Mouse (Mus musculus): ENCODE measurements at regions not wholly inside any gene's neighbourhood (a gene's known extent, or its start where the extent isn't known, plus 50 kb on each side); places are given as distances from the start of the nearest gene placed in this dataset.
"Not testable (repeated sequence)": the region's sequence is repeated elsewhere in the genome, so short reads cannot be mapped to it uniquely, and the experiment has no call there.

DNA sequence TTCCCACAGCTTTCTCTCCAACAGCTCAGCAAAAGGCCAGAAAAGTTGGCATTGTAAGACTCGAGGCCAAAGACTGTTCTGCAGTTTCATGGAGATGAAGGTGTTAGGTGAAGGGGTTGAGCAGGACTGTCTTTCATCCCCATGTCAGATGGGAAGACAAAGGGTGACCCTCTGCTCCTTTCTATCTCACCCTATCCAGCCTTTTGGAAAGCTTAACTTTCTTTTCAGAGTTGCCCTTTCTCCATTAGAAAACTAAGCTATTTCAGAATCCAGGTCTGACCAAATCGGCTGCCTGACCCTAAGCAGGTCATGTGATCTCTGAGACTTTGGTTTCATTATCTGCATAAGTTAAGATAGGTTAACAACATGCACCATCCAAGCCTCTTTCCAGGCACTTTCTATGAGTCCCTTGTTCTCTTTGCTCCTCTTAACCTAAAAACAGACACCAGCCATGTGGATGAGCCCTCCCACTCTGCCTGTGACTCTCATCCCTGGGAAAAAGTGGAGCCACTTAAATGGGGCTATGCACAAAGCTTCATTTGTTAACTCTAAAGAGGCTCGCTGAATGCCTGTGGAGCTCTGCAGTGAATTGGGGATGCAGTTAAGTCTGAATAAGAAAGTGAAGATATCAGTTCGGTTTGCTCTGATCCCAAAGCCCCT is 450.9 kb downstream of the Tns1 start:
- no peak for DNase-seq (ENCODE audit: extremely low read depth, insufficient read length, low spot score)

GRCm38 (mm10) chr1:73672239-73672638 is 452.0 kb downstream of the Tns1 start:
- DNase-seq (ENCODE audit: extremely low read depth, insufficient read length, low spot score) = no peak

GRCm38 (mm10) chr1:73668691-73669090 is 455.6 kb downstream of the Tns1 start:
- no peak for DNase-seq (ENCODE audit: extremely low read depth, insufficient read length, low spot score)

DNA sequence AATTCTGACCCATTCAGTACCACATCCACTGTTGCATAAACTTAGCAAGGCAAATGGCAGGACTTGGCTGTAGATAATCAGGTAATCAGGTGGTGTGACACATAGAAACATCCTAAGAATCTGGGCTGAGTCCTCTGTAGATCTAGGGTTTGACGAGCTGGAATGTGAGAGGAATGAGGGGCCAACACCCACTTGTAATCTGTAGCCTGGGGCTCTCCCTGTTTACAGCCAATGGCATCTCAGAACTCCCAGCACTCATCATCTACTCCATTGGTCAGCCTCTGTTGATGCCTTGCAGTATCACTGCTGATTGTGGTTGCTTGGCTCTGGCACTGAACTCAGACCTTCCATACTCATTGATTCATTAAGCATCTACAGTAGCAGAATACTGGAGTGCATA is 460.7 kb downstream of the Tns1 start:
- no peak for DNase-seq (ENCODE audit: extremely low read depth, insufficient read length, low spot score)

DNA sequence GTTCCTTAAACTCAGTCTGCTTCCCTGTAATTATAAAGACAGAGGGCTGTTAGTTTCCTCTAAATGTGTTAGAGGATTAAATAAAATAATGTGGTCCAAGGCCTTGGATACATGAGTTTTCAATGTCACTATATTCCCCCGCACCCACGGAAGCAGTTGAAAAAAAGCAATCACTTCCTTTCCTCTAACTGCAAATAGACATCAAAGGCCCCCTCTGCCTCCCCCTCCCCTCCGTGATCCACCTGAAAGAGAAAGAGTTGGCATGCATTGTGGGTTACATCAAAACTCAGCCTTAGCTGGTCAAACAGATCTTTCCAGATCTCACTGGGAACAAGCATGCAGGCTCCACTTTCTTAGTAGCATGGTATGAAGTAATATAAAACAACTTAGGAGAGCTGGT is 479.2 kb downstream of the Tns1 start:
- no peak for DNase-seq (ENCODE audit: extremely low read depth, insufficient read length, low spot score)

GRCm38 (mm10) chr1:73644394-73644793 is 479.9 kb downstream of the Tns1 start:
- no peak for DNase-seq (ENCODE audit: extremely low read depth, insufficient read length, low spot score)

DNA sequence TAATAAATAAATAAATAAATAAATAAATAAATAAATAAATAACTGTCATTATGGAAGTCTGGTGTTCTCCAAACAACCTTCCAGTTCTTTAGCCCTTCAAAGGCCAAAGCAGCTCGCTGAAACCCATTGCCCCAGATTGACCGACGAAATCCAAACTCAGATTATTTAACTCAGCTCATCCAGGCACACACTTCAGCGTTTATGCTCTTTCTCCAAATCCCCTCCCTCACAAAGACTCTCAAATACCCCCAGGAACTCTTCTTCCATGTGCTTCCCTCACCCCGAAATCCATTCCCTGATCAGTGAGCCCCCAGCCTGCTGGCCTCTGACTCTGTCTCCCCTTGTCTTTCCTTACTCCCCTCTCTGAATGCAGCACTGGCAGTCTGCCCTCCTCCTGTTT is 480.8 kb downstream of the Tns1 start:
- DNase-seq (ENCODE audit: extremely low read depth, insufficient read length, low spot score) = no peak

DNA sequence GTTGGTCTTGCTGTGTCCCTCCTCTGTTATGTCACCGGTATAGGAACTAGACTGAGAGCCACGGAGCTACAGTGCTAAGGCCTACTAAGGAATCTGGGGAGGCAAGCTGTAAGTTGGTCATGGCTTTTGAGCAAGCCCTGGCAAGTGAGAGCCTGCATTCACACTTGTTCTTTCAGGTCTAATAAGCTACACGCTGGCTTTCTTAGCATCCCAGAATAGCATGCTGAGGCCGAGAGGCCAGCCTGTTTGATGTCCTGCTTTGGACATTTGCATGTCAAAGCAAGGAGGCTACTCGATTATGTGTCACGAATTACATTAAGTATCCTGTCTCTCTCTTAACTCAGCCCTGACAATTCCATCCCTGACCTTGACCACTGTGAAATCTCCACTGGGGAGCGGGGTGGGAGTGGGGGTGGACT is 481.5 kb downstream of the Tns1 start:
- DNase-seq (ENCODE audit: extremely low read depth, insufficient read length, low spot score) = no peak

DNA sequence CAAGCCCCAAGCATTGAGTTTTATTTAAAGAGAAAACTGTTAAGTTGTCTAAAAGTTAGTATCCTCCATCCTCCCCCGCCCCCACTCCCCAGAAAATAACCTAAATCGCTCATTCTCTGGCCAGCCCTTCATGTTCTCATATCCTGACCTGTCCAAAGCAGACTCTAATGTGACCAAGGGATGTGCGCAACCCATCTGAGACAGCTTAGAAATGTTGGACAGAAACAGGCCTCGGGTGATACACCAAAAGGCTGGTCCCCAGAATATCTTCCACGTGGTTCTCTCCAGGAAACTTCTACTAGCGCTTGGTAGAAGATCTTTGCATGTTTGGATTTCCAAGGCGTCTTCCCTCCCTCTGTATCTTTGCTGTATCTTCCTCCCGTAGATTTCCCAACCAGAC is 482.8 kb downstream of the Tns1 start:
- DNase-seq (ENCODE audit: extremely low read depth, insufficient read length, low spot score) = no peak

DNA sequence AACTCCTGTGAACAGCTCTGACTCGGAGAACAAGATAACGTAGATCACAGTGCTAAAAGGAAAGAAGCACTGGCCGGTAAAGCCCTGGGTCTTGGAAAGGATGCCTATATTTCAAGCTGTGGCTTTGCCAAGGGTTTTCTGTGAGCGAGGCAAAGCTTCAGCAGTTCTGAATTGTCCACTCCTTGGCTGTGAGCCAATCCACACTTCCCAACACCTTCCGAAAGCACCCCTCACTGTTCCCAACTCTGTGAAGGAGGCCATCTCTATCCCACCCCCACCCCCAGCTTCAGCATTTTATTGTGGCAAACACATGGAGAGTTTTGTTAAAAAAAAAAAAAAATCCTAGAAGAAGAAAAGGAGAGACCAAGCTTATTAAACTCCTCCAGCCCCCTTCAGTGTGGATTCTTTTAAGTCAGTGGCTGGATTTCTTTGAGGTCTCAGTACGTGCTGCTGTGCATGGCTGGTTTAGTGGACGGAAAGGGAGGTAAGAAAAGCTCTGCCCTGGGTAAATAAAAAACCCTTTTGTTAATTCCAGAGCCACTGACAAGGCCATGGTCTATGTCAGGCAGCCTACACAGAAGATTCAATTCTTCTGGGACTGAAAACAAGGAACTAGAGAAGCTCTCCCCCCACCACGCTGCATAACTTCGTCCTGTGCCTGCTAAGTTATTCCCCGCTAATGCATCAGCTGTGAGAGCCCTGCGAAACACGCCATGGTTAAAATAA is 483.4 kb downstream of the Tns1 start:
- no peak for DNase-seq (ENCODE audit: extremely low read depth, insufficient read length, low spot score)

DNA sequence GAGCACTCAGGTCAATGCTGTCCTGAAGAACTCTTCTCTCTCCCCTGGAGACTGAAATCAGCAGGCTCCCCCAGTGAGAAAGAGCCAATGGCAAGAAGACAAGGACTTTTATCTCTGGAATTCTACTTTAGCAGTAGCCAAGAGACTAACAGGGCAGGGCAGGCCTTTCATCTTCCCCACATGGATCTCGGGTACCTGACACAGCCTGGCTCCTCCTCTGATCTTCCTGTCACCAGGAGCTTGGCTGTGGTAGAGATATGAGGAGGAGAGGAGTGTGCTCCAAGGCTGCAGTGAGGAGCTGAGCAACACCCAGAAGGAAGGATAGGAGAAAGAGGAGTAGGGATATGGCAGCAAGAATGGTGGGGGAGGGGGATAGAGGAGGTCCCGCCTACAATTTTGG is 488.5 kb downstream of the Tns1 start:
- DNase-seq (ENCODE audit: extremely low read depth, insufficient read length, low spot score) = no peak

DNA sequence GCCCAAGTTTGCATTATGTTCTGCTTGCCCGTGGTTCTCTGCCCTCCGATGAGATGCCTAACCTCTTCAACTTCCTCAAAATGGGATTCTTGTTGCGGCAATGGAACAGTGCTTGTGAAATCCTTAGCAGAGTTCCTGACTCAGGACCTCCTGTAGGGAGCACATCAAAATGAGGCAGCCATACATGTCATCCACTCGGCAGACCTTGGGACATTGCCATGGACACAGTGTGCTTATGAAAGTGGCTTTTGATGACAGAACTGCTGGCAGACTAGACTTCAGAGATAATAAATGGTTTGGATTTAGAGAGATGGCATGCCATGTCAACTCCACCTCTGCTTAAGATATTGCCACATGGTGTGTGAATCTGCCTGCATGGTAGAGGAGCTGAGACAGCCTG is 489.4 kb downstream of the Tns1 start:
- no peak for DNase-seq (ENCODE audit: extremely low read depth, insufficient read length, low spot score)

DNA sequence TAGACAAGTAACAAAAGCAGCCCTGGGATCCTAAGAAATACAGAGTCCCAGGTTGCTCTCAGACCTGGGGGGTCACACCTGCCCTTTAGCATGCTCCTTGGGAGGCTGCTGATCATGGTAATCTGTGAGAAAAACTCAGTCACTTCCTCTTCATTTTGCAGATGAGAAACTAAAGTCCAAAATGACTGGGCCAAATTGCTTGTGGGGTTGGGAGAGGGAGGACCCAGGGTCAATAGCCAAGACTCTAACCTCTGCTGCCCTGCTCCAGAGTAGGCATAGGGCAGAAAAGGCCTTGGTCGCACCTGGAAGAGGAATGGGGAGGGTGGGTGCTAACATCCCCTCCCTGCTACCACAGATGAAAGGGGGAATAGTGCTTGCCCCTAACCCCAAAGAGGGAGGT is 491.2 kb downstream of the Tns1 start:
- DNase-seq (ENCODE audit: extremely low read depth, insufficient read length, low spot score) = no peak

- DNase-seq (ENCODE audit: extremely low read depth, insufficient read length, low spot score) = no peak
These were observed 493.9 kb downstream of the Tns1 start for GRCm38 (mm10) chr1:73630363-73630762.

GRCm38 (mm10) chr1:73625365-73625764 is 498.9 kb downstream of the Tns1 start:
- no peak for DNase-seq (ENCODE audit: extremely low read depth, insufficient read length, low spot score)

DNA sequence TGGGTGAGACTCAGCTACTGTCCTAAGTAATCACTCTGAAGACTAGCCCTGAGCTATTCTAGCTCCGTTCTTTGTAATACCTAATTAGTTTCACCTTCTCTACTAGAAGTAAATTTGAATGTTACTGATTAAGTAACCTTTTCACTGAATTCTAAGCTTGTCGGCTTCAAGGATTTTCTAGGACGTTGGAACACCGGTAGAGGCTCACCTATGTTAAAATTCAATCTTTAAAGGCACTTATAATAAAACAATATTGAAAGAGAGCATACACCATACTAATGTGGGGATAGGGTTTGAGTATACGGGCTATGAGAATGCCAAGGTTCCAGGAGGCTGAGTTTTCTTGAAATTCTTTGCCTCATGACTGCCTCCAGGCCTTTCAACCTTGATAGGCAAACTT is 503.1 kb downstream of the Tns1 start:
- DNase-seq (ENCODE audit: extremely low read depth, insufficient read length, low spot score) = not testable (repeated sequence)

GRCm38 (mm10) chr1:73618551-73619170 is 505.6 kb downstream of the Tns1 start:
- no peak for DNase-seq (ENCODE audit: extremely low read depth, insufficient read length, low spot score)

DNA sequence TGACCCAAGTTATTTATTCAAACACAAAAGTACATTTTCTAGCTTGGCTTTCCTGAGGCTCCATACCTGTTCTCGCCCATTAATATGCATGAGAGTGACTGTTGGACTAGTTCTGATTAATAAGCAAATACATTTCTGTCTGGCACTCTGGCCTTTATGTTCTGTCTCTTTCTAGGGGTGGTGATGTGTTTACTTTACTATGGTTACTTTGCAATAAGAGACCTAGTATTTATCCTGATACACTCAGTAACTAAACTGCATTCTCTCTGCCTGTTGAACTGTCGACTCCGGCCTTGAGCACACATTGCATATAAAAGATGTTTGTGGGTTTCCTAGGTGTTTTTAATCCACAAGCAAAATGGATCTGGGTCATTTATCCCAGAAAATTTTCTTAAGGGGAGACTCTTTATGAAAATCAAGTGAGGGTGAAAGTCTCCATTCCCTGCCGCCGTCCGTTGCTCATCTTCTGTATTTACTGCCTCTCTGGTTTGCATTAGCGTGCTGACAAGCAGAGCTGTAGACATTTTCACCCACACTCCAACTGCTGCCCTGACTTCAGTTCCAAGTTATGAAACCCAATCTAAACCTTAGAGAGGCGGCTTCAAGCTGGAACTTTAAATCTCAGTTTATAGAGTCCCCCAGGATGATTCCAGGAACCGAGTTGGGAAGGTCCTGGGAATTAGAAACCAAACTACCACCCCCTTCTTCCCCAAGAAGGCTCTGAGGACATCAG is 530.4 kb downstream of the Tns1 start:
- no peak for DNase-seq (ENCODE audit: extremely low read depth, insufficient read length, low spot score)

DNA sequence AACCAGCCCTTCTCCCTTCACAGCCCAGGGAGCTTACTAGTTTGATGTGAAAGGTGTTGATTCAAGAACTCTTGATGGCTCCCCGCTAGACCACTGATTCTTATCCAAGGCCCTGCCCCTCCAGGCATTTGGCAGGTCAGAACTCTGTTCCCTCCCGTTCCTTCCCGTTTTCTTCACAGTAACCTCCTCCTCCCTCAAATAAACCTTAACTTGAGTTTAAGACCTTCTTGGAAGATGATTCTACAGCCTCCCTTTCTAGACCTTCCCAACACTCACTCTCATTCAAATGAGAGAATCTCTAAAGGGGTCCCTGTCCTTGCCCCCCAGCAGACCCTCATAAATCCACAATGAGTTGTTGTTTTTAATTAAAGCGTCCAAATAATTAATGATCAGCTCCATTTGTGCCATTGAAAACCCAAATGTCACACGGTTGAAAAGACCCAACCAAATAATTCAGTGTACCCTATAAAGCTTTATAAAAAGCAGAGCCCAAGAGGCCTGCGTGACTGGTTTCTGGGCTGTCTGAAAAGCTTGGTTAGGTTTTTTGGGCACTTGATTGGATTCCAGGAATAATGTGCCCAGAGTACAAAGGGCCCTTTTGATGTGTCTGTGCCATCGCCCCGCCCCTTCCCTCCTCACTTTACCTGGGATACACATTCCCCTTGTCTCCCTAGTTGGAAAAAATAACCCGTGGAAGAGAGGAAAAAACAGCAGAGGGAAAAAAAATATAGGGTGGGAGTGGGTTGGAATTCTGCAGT is 532.7 kb downstream of the Tns1 start:
- no peak for DNase-seq (ENCODE audit: extremely low read depth, insufficient read length, low spot score)

DNA sequence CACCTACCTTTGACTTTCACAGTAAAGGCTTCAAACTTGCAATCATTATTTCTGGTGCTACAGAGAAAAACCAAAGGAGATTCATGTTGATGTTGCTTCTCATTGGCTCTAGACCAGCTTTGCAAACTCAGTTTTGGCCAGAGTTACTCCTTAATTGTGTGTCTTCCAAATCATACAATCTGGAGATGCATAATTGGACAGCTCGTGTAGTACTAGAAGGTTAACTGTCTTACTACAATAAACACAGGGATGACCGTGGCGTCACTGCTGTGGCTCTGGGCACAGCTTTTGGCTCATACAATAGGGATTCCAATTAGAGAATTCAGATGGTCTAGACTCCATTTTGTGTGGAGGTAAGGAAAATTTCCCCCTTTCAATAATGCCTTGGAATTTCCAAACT is 544.6 kb downstream of the Tns1 start:
- no peak for DNase-seq (ENCODE audit: extremely low read depth, insufficient read length, low spot score)

DNA sequence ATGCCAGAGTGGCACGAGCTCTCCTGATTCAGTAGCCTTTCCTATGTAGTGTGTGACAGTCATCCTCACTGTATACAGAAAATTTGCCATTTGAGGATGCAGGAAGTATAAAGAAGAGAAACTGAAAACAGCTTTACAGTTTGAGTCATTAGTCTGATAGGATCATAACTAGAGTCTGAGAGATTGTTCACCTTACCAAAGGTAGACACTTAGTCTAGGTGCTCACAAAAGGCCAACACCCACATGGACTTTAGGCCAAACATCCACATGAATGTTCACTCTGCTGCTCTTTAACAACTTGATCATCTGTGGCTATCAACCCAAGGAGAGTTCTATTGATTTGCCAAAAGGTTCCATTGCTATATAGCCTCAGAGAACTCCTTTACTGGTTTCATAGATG is 547.2 kb downstream of the Tns1 start:
- DNase-seq (ENCODE audit: extremely low read depth, insufficient read length, low spot score) = no peak
